In genomic region chr7:29281201-29282073, GRCm38 (mm10) we compare ENCODE assay signal across 8 mouse cellular contexts. TPM values are rescaled to one million over a fixed set of nuclear protein-coding genes. Genes with fewer than 3 reads are reported as not detected.
DNase-seq lines count a peak whose midpoint lies in the region; ATAC-seq lines count a peak whose summit lies in the region.

Gene Spint2, minus strand, starts transcription at chr7:29281912.

- under 1% methylated on average over 76 of the region's 80 CpGs for WGBS in heart, embryonic 13.5 days
- WGBS in kidney, embryonic 16.5 days = under 1% methylated on average over 73 of the region's 80 CpGs
- WGBS in liver, embryonic 15.5 days (ENCODE audit: insufficient replicate concordance) = under 1% methylated on average over 80 of the region's 80 CpGs
- WGBS in neural tube, embryonic 13.5 days = under 1% methylated on average over 79 of the region's 80 CpGs

- peak; percentile 43; the same call in 1 of the 2 replicates for ATAC-seq in heart, embryonic 13.5 days (ENCODE audit: extremely low read depth, insufficient number of reproducible peaks, low FRiP score, low TSS enrichment)
- peak; percentile 91 for ATAC-seq in kidney, embryonic 16.5 days (ENCODE audit: low FRiP score, low TSS enrichment)
- peak; percentile 69 for ATAC-seq in liver, embryonic 15.5 days (ENCODE audit: insufficient read depth)
- ATAC-seq in neural tube, embryonic 13.5 days (ENCODE audit: low read depth) = peak; percentile 84

- H3K4me2 ChIP-seq in heart, embryonic 13.5 days = peak within 1 kb of the TSS; percentile 98
- H3K4me2 ChIP-seq in kidney, embryonic 16.5 days (replicated peaks; ENCODE audit: low read depth, low read length) = peak within 1 kb of the TSS; percentile 92
- H3K4me2 ChIP-seq in liver, embryonic 15.5 days = peak within 1 kb of the TSS; percentile 91
- peak within 1 kb of the TSS; percentile 96 for H3K4me2 ChIP-seq in neural tube, embryonic 13.5 days

- H3K4me3 ChIP-seq in heart, embryonic 13.5 days = peak within 1 kb of the TSS; percentile 71
- peak within 1 kb of the TSS; percentile 70 for H3K4me3 ChIP-seq in kidney, embryonic 16.5 days (ENCODE audit: low read length)
- peak within 1 kb of the TSS; percentile 58 for H3K4me3 ChIP-seq in liver, embryonic 15.5 days (replicated peaks)
- H3K4me3 ChIP-seq in neural tube, embryonic 13.5 days = peak within 1 kb of the TSS; percentile 56

- H3K27ac ChIP-seq in heart, embryonic 13.5 days (replicated peaks) = peak within 1 kb of the TSS; percentile 67
- H3K27ac ChIP-seq in kidney, embryonic 16.5 days (ENCODE audit: low read length) = peak within 1 kb of the TSS; percentile 92
- peak within 1 kb of the TSS; percentile 53; the same call in 1 of the 2 replicates for H3K27ac ChIP-seq in liver, embryonic 15.5 days (replicated peaks)
- H3K27ac ChIP-seq in neural tube, embryonic 13.5 days (replicated peaks) = no peak within 1 kb of the TSS

- H3K36me3 ChIP-seq in heart, embryonic 13.5 days = no peaks in the 10 kb centered on the region
- H3K36me3 ChIP-seq in kidney, embryonic 16.5 days (ENCODE audit: insufficient read depth, low read length) = no peaks in the 10 kb centered on the region
- no peaks in the 10 kb centered on the region for H3K36me3 ChIP-seq in liver, embryonic 15.5 days (replicated peaks)
- H3K36me3 ChIP-seq in neural tube, embryonic 13.5 days = no peaks in the 10 kb centered on the region

- peaks cover 54% of the 10 kb centered on the region for H3K27me3 ChIP-seq in heart, embryonic 13.5 days (replicated peaks)
- H3K27me3 ChIP-seq in kidney, embryonic 16.5 days (ENCODE audit: insufficient read depth, low read length) = peaks cover 24% of the 10 kb centered on the region
- peaks cover 24% of the 10 kb centered on the region for H3K27me3 ChIP-seq in liver, embryonic 15.5 days
- peaks cover 48% of the 10 kb centered on the region for H3K27me3 ChIP-seq in neural tube, embryonic 13.5 days

- peak within 1 kb of the TSS; percentile 86 for H3K9ac ChIP-seq in heart, embryonic 13.5 days
- H3K9ac ChIP-seq in kidney, embryonic 16.5 days (replicated peaks; ENCODE audit: low read length) = peak within 1 kb of the TSS; percentile 77
- peak within 1 kb of the TSS; percentile 56 for H3K9ac ChIP-seq in liver, embryonic 15.5 days
- peak within 1 kb of the TSS; percentile 71 for H3K9ac ChIP-seq in neural tube, embryonic 13.5 days

- H3K4me1 ChIP-seq in heart, embryonic 13.5 days = peaks cover 38% of the 10 kb centered on the region
- H3K4me1 ChIP-seq in kidney, embryonic 16.5 days (ENCODE audit: insufficient read depth, low read length) = peaks cover 17% of the 10 kb centered on the region; the same call in 1 of the 2 replicates
- H3K4me1 ChIP-seq in liver, embryonic 15.5 days (replicated peaks) = peaks cover 27% of the 10 kb centered on the region
- peaks cover 17% of the 10 kb centered on the region for H3K4me1 ChIP-seq in neural tube, embryonic 13.5 days (replicated peaks)

- no peaks in the 10 kb centered on the region for H3K9me3 ChIP-seq in heart, embryonic 13.5 days
- H3K9me3 ChIP-seq in kidney, embryonic 16.5 days (ENCODE audit: low read length) = no peaks in the 10 kb centered on the region
- H3K9me3 ChIP-seq in liver, embryonic 15.5 days (replicated peaks) = no peaks in the 10 kb centered on the region
- H3K9me3 ChIP-seq in neural tube, embryonic 13.5 days = no peaks in the 10 kb centered on the region

- DNase-seq in right cerebral cortex, postnatal 10 days (ENCODE audit: low spot score in 2 of 2) = peak; percentile 55
- DNase-seq in right cerebral cortex, postnatal 14 days = no peak
- DNase-seq in cerebellum, postnatal 14 days = peak; percentile 82 to 86
- DNase-seq in thymus, postnatal 0 days (ENCODE audit: low spot score) = peak; percentile 86

RNA-seq across cellular contexts. Expression of gene Spint2, which starts in this region (rescaled TPM):
- 111 and 116 TPM in 2 replicates for polyA plus RNA-seq in heart, embryonic 13.5 days (2015; fragmentation: Nextera tagmentation; extraction: Ambion mirVana)
- 270 and 295 TPM in 2 replicates for polyA plus RNA-seq in kidney, embryonic 16.5 days (2015; fragmentation: Nextera tagmentation; extraction: Ambion mirVana)
- 34.0 and 41.2 TPM in 2 replicates for polyA plus RNA-seq in liver, embryonic 15.5 days (2015; fragmentation: Nextera tagmentation; extraction: Ambion mirVana)
- 28.8 and 31.3 TPM in 2 replicates for polyA plus RNA-seq in neural tube, embryonic 13.5 days (2015; fragmentation: Nextera tagmentation; extraction: Ambion mirVana)
- polyA plus RNA-seq in thymus, postnatal 0 days (2015; fragmentation: Nextera tagmentation; extraction: Ambion mirVana) = 571 and 608 TPM in 2 replicates
